Mouse (Mus musculus): Measurements from ENCODE around the gene Gtf2b. TPM values are rescaled to one million over a fixed set of nuclear protein-coding genes. Genes with fewer than 3 reads are reported as not detected.

Gtf2b gene
- 10 to 100 TPM; 37.2 to 45.1 (median 40.0) TPM for total RNA-seq (2022)

- peak; percentile 87 to 90 for DNase-seq (ENCODE audit: low spot score in 2 of 2)
These were observed at the start of gene Gtf2b for GRCm38 (mm10) chr3:142764995-142765777. Gene Gtf2b (plus strand): TSS chr3:142765045.

- DNase-seq (ENCODE audit: low spot score in 2 of 2): no peak
These were observed 39.4 kb upstream of the Gtf2b start for GRCm38 (mm10) chr3:142725481-142725880.

GRCm38 (mm10) chr3:142725969-142726672 lies 38.7 kb upstream of the Gtf2b start:
- no peak for DNase-seq (ENCODE audit: low spot score in 2 of 2)

- DNase-seq (ENCODE audit: low spot score in 2 of 2): no peak
These were observed 30.6 kb upstream of the Gtf2b start for GRCm38 (mm10) chr3:142734291-142734690.

- peak in 1 of 2 experiments; percentile 69 for DNase-seq (ENCODE audit: low spot score in 2 of 2)
These were observed 23.9 kb upstream of the Gtf2b start for GRCm38 (mm10) chr3:142740896-142741295.

GRCm38 (mm10) chr3:142743973-142744898 lies 20.6 kb upstream of the Gtf2b start:
- no peak for DNase-seq (ENCODE audit: low spot score in 2 of 2)

- DNase-seq (ENCODE audit: low spot score in 2 of 2): no peak
These were observed 19.8 kb upstream of the Gtf2b start for GRCm38 (mm10) chr3:142745076-142745475.

GRCm38 (mm10) chr3:142747673-142748072 lies 17.2 kb upstream of the Gtf2b start:
- DNase-seq (ENCODE audit: low spot score in 2 of 2): no peak

- no peak for DNase-seq (ENCODE audit: low spot score in 2 of 2)
These were observed 15.7 kb upstream of the Gtf2b start for GRCm38 (mm10) chr3:142749131-142749530.

GRCm38 (mm10) chr3:142755132-142755867 lies 9.5 kb upstream of the Gtf2b start:
- DNase-seq (ENCODE audit: low spot score in 2 of 2): no peak

- DNase-seq (ENCODE audit: low spot score in 2 of 2): no peak
These were observed 7.0 kb upstream of the Gtf2b start for GRCm38 (mm10) chr3:142757841-142758240.

- no peak for DNase-seq (ENCODE audit: low spot score in 2 of 2)
These were observed 6.3 kb upstream of the Gtf2b start for GRCm38 (mm10) chr3:142758593-142758992.

- DNase-seq (ENCODE audit: low spot score in 2 of 2): no peak
These were observed 4.5 kb upstream of the Gtf2b start for GRCm38 (mm10) chr3:142760356-142760755.

- DNase-seq (ENCODE audit: low spot score in 2 of 2): no peak
These were observed 927 bp downstream of the Gtf2b start for GRCm38 (mm10) chr3:142765778-142766165.

GRCm38 (mm10) chr3:142768498-142768897 lies 3.7 kb downstream of the Gtf2b start:
- DNase-seq (ENCODE audit: low spot score in 2 of 2): no peak

- DNase-seq (ENCODE audit: low spot score in 2 of 2): no peak
These were observed 5.7 kb downstream of the Gtf2b start for GRCm38 (mm10) chr3:142770518-142770917.

GRCm38 (mm10) chr3:142773538-142774191 lies 8.8 kb downstream of the Gtf2b start:
- no peak for DNase-seq (ENCODE audit: low spot score in 2 of 2)

GRCm38 (mm10) chr3:142777227-142777626 lies 12.4 kb downstream of the Gtf2b start:
- no peak for DNase-seq (ENCODE audit: low spot score in 2 of 2)

GRCm38 (mm10) chr3:142786423-142787072 lies 21.7 kb downstream of the Gtf2b start:
- no peak for DNase-seq (ENCODE audit: low spot score in 2 of 2)

- peak in 1 of 2 experiments; percentile 45 for DNase-seq (ENCODE audit: low spot score in 2 of 2)
These were observed 30.7 kb downstream of the Gtf2b start for GRCm38 (mm10) chr3:142795587-142795986.
